1 mouse cellular context compared by ENCODE assay signal in the genomic region with DNA sequence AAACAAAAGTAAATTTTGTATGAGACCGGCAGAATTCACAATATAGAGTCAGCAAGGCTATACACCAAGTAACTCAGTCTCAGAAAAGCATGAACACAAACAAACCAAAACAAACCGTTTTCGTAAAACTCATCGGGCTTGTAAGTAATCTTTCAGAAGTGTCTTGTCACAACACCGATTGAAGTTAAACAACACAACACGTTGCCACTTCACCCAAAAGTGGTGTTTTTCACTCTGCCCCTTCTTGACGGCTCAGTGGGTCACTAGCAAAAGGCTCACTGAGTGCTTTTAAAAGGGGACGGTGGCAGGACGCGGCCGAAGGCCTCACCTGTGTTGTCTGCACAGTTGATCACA.
TF ChIP-seq lines count a peak whose summit lies in the region.

No protein-coding gene starts in this region.

TF ChIP-seq in MEL, 35 proteins besides CTCF, POLR2A, EP300 and RAD21:
- no peak for TF ChIP-seq SMC3 (IDR thresholded peaks at IDR 0.05; ENCODE audit: low read depth, low read length)
- no peak for TF ChIP-seq USF1 (IDR thresholded peaks at IDR 0.05; ENCODE audit: low read depth, low read length)
- TF ChIP-seq ZMIZ1 (IDR thresholded peaks at IDR 0.05; ENCODE audit: low read depth, low read length) = no peak
- TF ChIP-seq GATA1 (IDR thresholded peaks at IDR 0.05; ENCODE audit: low read depth, low read length) = no peak
- TF ChIP-seq POLR2AphosphoS5 (IDR thresholded peaks at IDR 0.05; ENCODE audit: borderline replicate concordance, low read depth, low read length) = no peak
- no peak for TF ChIP-seq GABPA (IDR thresholded peaks at IDR 0.05; ENCODE audit: low read depth, low read length)
- TF ChIP-seq MXI1 (IDR thresholded peaks at IDR 0.05; ENCODE audit: low read depth, low read length) = no peak
- no peak for TF ChIP-seq MAFK (IDR thresholded peaks at IDR 0.05; ENCODE audit: borderline replicate concordance, low read depth, low read length)
